Mouse (Mus musculus) left cerebral cortex, adult 2 months (tissue): ENCODE data around the gene Bmp2k. TPM values are rescaled to one million over a fixed set of nuclear protein-coding genes. Genes with fewer than 3 reads are reported as not detected.

Experiments
- DNase-seq, 2 experiments: peaks; one replicate each; pipeline ENCODE4 v3.0.0; 2021 to 2022; ENCODE audit warnings: low spot score in 2 of 2, mixed read lengths in 1 of 2; ENCODE audit errors: extremely low spot score in 1 of 2
- H3K27ac ChIP-seq: fragments of 200-600 bp; 2 replicates; pipeline ENCODE4 v1.8.1; 2022
- H3K4me3 ChIP-seq: fragments of 200-600 bp; 2 replicates; pipeline ENCODE4 v1.8.1; 2022
- CTCF ChIP-seq: fragments of 200-600 bp; IDR thresholded peaks from 2 replicates; pipeline ENCODE4 v1.8.1; 2022; ENCODE audit warnings: antibody characterized with exemption, mild to moderate bottlenecking, moderate library complexity
- intact Hi-C: fragments of 180-260 bp; cut with DNase I; formaldehyde crosslinking; loops from one replicate; pipeline ENCODE4 v1.15.1; 2025
- total RNA-seq, 2 experiments: library from RNA; stranded (reverse); gene quantifications; 2 replicates each; pipeline ENCODE4 v1.2.3; 2021

Gene Bmp2k
- total RNA-seq, 2 experiments from 2014 or later: 11.9 to 12.4 TPM

DNA sequence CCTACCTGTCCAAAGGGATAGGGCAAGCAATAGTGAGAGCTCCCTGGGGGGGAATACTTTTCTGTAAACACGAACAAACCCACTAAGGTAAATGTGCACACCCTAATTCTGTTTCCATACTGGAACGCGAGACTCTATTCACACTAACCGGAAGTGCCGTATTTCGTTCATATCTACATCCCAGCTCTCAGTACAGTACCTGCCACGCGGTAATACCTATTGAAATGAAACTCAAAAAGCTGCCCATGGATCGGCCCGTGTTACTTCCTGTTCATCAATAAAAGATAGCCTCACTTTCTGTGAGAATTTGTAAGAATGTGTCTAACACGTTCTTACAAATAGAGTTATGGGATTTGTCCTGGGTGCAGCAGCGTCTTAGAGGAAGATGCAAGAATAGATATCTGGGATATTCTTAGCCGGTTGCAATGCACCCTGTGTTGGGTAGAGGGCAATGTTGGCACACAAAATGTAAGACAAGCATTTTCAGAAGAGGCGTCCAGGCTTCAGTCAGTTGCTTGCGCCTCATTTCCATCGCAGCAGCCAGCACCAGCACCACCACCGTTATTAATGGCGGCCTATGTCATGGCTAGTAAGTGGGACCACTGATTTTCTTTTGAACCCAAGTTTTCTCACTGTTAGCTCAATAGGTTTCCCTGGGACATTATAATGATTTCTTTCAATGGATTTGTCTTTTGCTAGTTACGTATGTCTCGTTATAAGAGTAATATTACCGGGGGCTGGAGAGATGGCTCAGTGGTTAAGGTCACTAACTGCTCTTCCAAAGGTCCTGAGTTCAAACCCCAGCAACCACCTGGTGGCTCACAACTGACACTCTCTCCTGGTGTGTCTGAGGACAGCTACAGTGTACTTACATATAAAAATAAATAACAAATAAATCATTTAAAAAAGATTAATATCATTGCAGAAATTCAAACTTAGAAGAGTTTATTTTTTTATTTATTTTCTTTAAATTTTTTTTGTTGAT, 131.0 kb downstream of the Bmp2k start:
- Histone ChIP-seq H3K27ac (no peak overlapping the region), H3K4me3 (no peak overlapping the region)
- peak; percentile 83 for TF ChIP-seq CTCF
- intact Hi-C loops: loop anchor here (1.0 to 10.0 kb wide), 6 partner anchors 469 to 1746 kb away; partner anchors contain the start of genes Fgf5 and Prdm8
- peak; percentile 67 to 68 for DNase-seq

DNA sequence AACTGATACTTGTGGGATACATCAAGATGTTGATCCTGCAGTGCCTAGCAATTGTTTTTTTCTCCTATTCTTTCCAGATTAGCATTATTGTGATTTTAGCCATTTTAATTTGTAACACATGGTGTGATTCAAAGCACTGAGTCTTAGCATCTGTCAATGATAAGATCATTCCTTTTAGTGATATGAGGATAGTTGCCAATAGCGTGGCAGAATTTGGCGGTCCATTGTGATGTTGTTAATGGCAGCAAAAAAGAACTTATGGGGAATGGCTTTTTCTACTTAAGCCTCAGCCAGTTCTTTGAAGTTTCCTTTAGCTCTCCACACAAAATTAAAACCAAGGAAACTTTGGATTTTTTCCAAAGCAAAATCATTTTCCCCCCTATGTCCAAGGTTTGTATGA, 132.1 kb downstream of the Bmp2k start:
- Histone ChIP-seq H3K4me3 (no peak overlapping the region), H3K27ac (no peak overlapping the region)
- intact Hi-C loops: loop anchor here (5.0 to 10.0 kb wide), 5 partner anchors 468 to 1745 kb away; partner anchors contain the start of gene Fgf5
- no peak for DNase-seq
- no peak for TF ChIP-seq CTCF

DNA sequence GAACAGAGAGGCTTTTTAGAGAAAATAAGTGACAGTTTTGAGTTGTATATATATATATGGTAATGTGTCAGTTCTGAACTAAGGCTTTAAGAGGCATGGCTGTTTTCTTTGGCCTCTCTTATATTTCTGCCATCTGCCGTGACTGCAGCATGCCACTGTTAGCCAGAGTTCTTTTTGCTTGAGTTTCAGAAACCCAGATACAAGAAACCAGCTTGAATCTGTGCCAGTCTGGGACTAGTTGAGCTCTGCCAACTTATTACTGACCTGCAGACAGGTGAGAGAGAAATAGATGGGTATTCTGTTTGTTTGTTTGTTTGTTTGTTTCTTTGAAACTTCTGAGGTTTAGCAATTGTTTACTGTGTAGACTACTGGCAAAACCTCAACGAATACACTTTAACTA, 137.8 kb downstream of the Bmp2k start:
- no peak for TF ChIP-seq CTCF
- H3K27ac ChIP-seq: no peak overlapping the region
- intact Hi-C loops: no loop called here
- DNase-seq: no peak
- no peak overlapping the region for H3K4me3 ChIP-seq

Other genes starting within 250 kb of the Bmp2k start
- 10 to 100 TPM; 13.5 to 18.9 TPM for gene Anxa3, start 204.3 kb upstream of the Bmp2k start, total RNA-seq
- 10 to 100 TPM; 24.2 to 25.1 TPM for gene Paqr3, start 113.9 kb downstream of the Bmp2k start, total RNA-seq